Mouse (Mus musculus) heart, embryonic 10.5 days (tissue): ENCODE data around the gene Erp44. TPM values are rescaled to one million over a fixed set of nuclear protein-coding genes. Genes with fewer than 3 reads are reported as not detected.

Source experiments
- DNase-seq: peaks from one replicate; pipeline ENCODE4 v3.0.0-alpha.2; 2017; ENCODE audit warnings: low spot score
- H3K27ac ChIP-seq: fragments of 300-500 bp; sonication (generic); 2 replicates; pipeline ENCODE4 v1.5.1; 2016; ENCODE audit warnings: mild to moderate bottlenecking
- H3K27me3 ChIP-seq: fragments of 300-500 bp; sonication (generic); 2 replicates; pipeline ENCODE4 v1.6.1; 2016; ENCODE audit warnings: mild to moderate bottlenecking; ENCODE audit not compliant: poor library complexity, insufficient read depth, severe bottlenecking
- H3K36me3 ChIP-seq: fragments of 300-500 bp; sonication (generic); 2 replicates; pipeline ENCODE4 v1.6.1; 2016; ENCODE audit warnings: mild to moderate bottlenecking, moderate library complexity
- H3K4me1 ChIP-seq: fragments of 300-500 bp; sonication (generic); 2 replicates; pipeline ENCODE4 v1.6.1; 2016; ENCODE audit warnings: mild to moderate bottlenecking
- H3K4me3 ChIP-seq: fragments of 300-500 bp; sonication (generic); 2 replicates; pipeline ENCODE4 v1.5.1; 2016; ENCODE audit warnings: mild to moderate bottlenecking, moderate library complexity
- H3K9me3 ChIP-seq: fragments of 300-500 bp; sonication (generic); 2 replicates; pipeline ENCODE4 v1.6.1; 2016; ENCODE audit warnings: mild to moderate bottlenecking, moderate library complexity
- WGBS: fragments of 180-500 bp; shearing (Covaris S2); methylation state at CpG from one replicate; pipeline ENCODE4 v1.1.7; 2016; 5-methylcytosine and 5-hydroxymethylcytosine counted together
- polyA plus RNA-seq: library from polyadenylated mRNA; unstranded; fragments of >200 nt; fragmentation: Nextera tagmentation; extraction: Ambion mirVana; gene quantifications from 2 replicates; pipeline ENCODE4 v1.2.1, GENCODE M21; 2016

The Erp44 gene
- polyA plus RNA-seq, 1 experiment from 2014 or later, result 69.8 TPM

DNA sequence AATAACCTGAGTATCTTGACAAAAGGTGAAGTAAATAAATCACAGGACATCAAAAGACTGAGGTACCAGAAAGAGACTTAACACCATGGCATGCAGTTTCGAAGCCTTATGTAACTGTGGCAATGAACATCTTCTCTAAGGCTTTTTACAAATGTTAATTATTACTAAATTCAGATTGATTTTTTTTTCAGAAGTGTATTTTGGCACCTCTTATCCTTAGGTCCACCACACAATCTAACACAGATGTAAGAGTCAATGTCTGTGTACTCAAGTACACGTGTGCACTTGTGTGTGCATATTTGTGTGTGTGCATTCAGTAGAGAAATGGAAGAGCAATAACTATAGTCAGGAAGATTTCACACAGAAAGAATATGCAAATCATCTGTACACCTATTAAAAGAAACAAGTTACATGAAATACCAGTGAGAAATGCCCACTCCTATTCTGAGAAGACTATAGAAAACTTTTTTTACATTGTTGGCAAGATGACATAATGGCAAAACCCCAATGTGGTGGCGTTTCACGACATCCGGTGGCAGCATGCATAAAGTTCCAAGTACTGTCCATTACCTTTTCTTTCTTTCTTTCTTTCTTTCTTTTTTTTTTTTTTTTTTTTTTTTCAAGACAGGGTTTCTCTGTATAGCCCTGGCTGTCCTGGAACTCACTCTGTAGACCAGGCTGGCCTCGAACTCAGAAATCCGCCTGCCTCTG lies 6.1 kb downstream of the Erp44 start:
- WGBS, result 94% methylated on average over 7 of the region's 7 CpGs
- H3K36me3 ChIP-seq, result no peaks in the 10 kb centered on the region

DNA sequence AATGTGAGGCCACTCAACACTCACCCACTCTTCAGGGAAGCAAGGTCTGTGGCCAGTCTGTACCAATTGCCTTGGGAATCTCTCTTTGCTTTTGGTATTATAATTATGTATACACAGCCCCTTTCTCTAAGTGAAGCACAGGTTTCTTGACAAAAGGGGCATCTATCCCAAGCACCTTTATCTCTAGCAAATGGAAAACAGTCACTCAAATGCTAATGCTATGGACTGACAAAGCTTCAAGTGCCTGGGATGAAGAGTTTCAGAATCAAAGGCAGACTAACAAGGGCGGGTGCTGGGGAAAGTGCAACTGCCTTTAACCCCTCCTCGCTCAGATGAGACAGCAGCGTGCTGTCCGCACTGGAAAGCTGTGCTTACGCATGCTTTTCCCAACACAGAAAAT lies 7.5 kb downstream of the Erp44 start:
- Histone ChIP-seq H3K36me3 (no peaks in the 10 kb centered on the region), H3K27ac (no peak overlapping the region), H3K9me3 (no peaks in the 10 kb centered on the region), H3K4me3 (no peak overlapping the region), H3K4me1 (peaks cover 10% of the 10 kb centered on the region; the same call in 1 of the 2 replicates), H3K27me3 (no peaks in the 10 kb centered on the region)
- DNase-seq, result no peak
- 40% methylated on average over 5 of the region's 5 CpGs for WGBS

More for the DNA sequence above, 6.1 kb downstream of the Erp44 start:
- Histone ChIP-seq H3K4me1 (peaks cover 10% of the 10 kb centered on the region), H3K27me3 (no peaks in the 10 kb centered on the region), H3K27ac (no peak overlapping the region), H3K9me3 (no peaks in the 10 kb centered on the region), H3K4me3 (no peak overlapping the region)
- no peak for DNase-seq

DNA sequence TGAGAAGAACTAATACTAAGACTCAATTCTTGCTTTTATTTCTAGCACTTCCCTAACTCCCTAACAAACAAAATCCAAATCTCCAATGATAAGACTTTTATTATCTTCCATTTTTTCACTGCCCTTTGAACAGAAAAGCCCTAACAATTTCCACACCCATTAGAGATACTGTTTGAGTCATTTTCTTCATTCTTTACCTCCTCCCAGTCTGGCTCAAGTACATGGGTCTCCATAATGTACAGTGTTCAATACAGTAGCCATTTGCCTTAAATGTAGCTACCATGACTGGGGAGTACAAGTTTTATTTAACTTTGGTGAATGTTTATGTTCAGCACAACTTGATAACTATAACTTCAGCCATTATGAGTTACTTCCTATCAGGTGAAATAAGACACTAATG lies 8.8 kb downstream of the Erp44 start:
- H3K4me1 ChIP-seq, result peaks cover 12% of the 10 kb centered on the region
- no peak overlapping the region for H3K4me3 ChIP-seq
- no peaks in the 10 kb centered on the region for H3K36me3 ChIP-seq
- no peak overlapping the region for H3K27ac ChIP-seq
- no peaks in the 10 kb centered on the region for H3K27me3 ChIP-seq
- no peaks in the 10 kb centered on the region for H3K9me3 ChIP-seq
- DNase-seq, result no peak

DNA sequence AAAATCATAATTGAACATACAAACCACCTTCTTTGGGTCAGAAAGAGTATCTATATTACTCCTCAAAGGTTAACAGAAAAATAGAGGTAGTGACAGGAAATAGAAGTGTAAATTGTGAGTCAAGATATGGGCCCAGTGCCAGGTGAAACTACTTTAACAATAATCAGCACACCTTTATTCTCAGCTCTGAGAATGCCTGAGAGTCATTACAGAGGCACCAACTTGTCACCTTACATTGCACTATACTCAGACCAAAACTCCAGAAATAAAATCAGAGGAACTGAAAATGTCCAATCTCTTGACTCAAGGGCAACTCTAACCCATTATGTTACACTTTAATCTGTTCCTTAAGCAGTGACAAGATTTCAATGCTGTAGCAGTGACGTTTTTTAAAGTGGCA lies 11.2 kb downstream of the Erp44 start:
- H3K27ac ChIP-seq, result no peak overlapping the region
- no peaks in the 10 kb centered on the region for H3K9me3 ChIP-seq
- no peaks in the 10 kb centered on the region for H3K27me3 ChIP-seq
- no peak overlapping the region for H3K4me3 ChIP-seq
- 86% methylated on average over 1 of the region's 1 CpGs for WGBS
- no peak for DNase-seq
- peaks cover 20% of the 10 kb centered on the region for H3K4me1 ChIP-seq
- H3K36me3 ChIP-seq, result no peaks in the 10 kb centered on the region

DNA sequence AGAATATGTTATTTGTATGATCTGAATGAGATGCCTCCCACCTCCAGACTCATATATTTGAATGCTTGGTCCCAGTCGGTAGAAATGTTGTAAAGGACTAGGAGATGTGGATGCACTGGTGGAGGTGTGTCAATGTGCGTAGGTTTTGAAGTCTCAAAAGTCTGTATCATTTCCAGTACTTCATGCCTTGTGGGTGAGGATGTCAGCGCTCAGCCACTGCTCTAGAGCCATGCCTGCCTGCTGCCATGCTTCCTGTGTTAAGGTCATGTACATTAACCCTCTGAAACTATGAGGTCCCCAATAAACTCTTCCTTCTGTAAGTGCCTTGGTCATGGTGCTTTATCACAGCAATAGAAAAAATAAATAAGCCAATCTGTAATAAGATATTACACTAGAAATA lies 11.7 kb downstream of the Erp44 start:
- no peak for DNase-seq
- no peak overlapping the region for H3K4me3 ChIP-seq
- no peaks in the 10 kb centered on the region for H3K36me3 ChIP-seq
- H3K9me3 ChIP-seq, result no peaks in the 10 kb centered on the region
- no peak overlapping the region for H3K27ac ChIP-seq
- peaks cover 19% of the 10 kb centered on the region for H3K4me1 ChIP-seq
- no peaks in the 10 kb centered on the region for H3K27me3 ChIP-seq
- WGBS, result 86% methylated on average over 3 of the region's 3 CpGs

DNA sequence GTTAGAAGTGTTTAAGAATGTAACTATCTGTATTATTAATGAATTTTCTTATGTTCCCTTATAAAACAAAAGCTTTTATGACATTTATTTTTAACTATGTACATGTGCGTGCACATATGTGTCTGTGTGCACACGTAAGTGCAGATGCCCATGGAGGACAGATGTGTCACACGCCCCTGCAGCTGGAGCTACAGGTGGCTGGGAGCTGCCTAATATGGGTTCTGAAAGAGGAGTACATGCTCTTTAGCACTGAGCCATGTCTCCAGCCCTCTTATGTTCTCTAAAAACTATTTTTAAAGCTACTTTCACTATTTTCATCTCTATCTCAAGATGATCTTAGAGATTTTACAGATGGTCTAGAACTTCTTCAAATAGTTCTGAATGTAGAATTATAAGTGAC lies 21.3 kb downstream of the Erp44 start:
- Histone ChIP-seq H3K4me3 (no peak overlapping the region), H3K27ac (no peak overlapping the region), H3K9me3 (no peaks in the 10 kb centered on the region), H3K27me3 (no peaks in the 10 kb centered on the region), H3K4me1 (no peaks in the 10 kb centered on the region), H3K36me3 (peaks cover 6% of the 10 kb centered on the region; the same call in 1 of the 2 replicates)
- no peak for DNase-seq
- WGBS, result 96% methylated on average over 3 of the region's 3 CpGs

DNA sequence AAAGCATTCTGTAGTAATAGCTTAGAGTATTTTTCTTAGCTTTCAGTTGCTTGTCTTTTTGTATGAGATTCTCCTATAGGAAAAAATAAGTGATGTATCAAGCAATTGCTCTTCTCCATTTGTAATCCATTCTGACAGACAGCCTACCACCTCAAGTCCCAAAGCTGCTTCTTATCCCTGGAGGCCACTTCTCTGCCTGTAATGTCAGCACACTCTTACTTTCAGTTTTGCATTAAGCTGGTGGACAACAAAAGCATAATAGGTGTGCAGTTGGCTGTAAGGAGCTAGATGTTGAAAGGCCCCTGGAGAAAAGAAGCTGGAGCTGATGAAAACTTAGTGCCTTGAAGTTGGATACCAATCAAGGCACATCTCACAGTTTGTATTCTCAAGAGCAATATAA lies 26.1 kb downstream of the Erp44 start:
- no peak for DNase-seq
- Histone ChIP-seq H3K4me3 (no peak overlapping the region), H3K27ac (no peak overlapping the region), H3K9me3 (no peaks in the 10 kb centered on the region), H3K36me3 (no peaks in the 10 kb centered on the region), H3K4me1 (no peaks in the 10 kb centered on the region), H3K27me3 (no peaks in the 10 kb centered on the region)

DNA sequence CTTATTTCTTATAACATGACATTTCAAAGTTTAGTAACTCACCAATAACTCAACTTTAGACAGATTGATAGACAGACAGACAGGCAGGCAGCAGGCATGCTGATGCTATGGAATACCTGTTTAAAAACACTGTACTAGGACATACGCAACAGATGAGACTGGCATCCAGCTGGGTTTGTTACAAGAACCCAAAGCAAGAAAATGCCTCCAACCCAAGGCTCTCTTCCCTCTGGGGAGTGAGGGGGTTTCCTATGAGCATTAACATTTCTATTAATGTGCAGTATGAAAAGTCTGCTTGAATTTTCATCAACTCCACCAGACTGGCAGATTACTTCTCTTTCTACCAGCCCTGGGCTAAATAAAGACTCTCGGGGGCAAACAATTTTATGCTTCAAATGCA lies 35.1 kb downstream of the Erp44 start:
- Histone ChIP-seq H3K27me3 (no peaks in the 10 kb centered on the region), H3K4me3 (no peak overlapping the region), H3K4me1 (no peaks in the 10 kb centered on the region), H3K9me3 (no peaks in the 10 kb centered on the region), H3K27ac (no peak overlapping the region), H3K36me3 (no peaks in the 10 kb centered on the region)
- DNase-seq, result no peak
- WGBS, result 91% methylated on average over 2 of the region's 2 CpGs

DNA sequence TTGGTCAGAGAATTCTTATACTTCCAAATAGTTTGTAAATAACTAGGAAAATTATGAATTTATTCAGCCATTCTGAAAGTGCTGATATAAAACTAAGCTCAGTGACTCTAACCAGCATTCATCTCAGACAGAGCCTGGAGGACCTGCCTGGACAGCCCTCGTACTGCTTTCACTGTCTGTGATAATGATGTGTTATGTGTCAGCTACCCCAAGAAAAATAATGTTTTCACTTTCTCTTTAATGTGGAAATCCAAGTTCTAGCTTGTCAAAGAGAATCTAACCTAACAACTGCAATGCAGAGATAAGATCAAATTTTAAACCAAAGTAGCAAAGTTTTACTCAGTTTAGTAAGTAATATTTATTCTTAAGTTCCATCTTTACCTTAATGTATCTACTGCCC lies 35.6 kb downstream of the Erp44 start:
- Histone ChIP-seq H3K4me3 (no peak overlapping the region), H3K27me3 (no peaks in the 10 kb centered on the region), H3K27ac (no peak overlapping the region), H3K36me3 (no peaks in the 10 kb centered on the region), H3K4me1 (no peaks in the 10 kb centered on the region), H3K9me3 (no peaks in the 10 kb centered on the region)
- DNase-seq, result no peak
- WGBS, result 55% methylated on average over 1 of the region's 1 CpGs

DNA sequence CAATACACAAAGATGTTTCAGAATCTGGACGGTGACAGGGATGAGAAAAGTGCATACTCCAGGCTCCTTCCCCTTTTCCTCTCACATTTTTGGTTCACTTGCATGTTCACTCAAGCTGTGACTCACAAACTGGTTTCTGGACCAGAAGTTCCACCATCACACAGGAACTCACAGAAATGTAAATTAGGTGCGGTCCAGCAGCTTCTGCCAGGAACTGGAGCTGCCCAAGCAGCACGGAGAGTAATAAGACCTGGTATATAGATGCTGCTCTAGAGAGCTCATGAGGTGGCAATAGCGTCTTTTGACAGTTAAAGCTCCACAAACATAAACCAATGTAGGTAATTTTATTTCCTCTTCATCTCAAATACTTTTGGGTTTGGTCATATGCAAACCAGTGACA lies 36.9 kb downstream of the Erp44 start:
- no peak overlapping the region for H3K4me3 ChIP-seq
- no peaks in the 10 kb centered on the region for H3K36me3 ChIP-seq
- no peaks in the 10 kb centered on the region for H3K4me1 ChIP-seq
- 90% methylated on average over 4 of the region's 4 CpGs for WGBS
- H3K27ac ChIP-seq, result no peak overlapping the region
- H3K9me3 ChIP-seq, result no peaks in the 10 kb centered on the region
- no peaks in the 10 kb centered on the region for H3K27me3 ChIP-seq
- no peak for DNase-seq

DNA sequence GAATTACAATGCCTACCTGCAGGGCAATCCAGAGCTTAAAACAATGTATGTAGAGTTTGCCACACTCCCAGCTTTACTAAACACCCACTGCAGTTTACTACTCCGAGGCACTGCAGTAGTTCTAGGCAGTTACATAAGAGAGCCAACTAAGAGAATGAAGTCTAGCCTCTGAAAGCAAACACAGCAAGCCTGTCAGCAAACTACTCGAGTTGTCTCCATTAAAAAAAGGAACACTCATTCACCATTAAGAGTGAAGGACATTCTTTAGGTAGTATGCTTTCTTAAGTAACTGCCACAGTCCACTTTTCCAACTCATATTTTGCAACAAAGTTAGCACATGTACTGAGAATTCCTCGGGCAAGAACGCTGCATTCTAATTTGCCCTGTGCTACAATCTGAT lies 40.3 kb downstream of the Erp44 start:
- DNase-seq, result no peak
- no peaks in the 10 kb centered on the region for H3K9me3 ChIP-seq
- H3K27me3 ChIP-seq, result no peaks in the 10 kb centered on the region
- 86% methylated on average over 4 of the region's 4 CpGs for WGBS
- H3K36me3 ChIP-seq, result peaks cover 15% of the 10 kb centered on the region; the same call in 1 of the 2 replicates
- H3K4me3 ChIP-seq, result no peak overlapping the region
- H3K4me1 ChIP-seq, result no peaks in the 10 kb centered on the region
- no peak overlapping the region for H3K27ac ChIP-seq

DNA sequence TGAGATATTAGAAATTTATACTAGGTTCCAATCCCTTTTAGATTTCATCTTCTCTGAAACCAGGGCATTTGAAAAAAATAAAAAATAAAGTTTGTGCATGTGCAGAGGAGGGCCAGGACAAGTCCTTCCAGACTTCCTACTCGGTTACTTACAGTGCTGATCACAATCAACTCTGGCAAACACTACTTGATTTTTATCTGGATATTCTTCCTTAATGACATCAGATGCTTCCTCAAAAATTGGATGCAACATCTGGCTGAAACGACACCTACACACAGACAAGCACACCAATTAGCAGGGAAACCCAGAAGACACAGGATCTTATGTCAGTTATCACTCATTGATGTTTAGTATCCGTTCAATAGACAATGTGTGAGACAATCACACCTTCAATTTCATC lies 42.6 kb downstream of the Erp44 start:
- 86% methylated on average over 3 of the region's 3 CpGs for WGBS
- no peaks in the 10 kb centered on the region for H3K9me3 ChIP-seq
- peaks cover 17% of the 10 kb centered on the region; the same call in 1 of the 2 replicates for H3K36me3 ChIP-seq
- no peak for DNase-seq
- no peak overlapping the region for H3K27ac ChIP-seq
- no peak overlapping the region for H3K4me3 ChIP-seq
- H3K27me3 ChIP-seq, result no peaks in the 10 kb centered on the region
- H3K4me1 ChIP-seq, result no peaks in the 10 kb centered on the region

DNA sequence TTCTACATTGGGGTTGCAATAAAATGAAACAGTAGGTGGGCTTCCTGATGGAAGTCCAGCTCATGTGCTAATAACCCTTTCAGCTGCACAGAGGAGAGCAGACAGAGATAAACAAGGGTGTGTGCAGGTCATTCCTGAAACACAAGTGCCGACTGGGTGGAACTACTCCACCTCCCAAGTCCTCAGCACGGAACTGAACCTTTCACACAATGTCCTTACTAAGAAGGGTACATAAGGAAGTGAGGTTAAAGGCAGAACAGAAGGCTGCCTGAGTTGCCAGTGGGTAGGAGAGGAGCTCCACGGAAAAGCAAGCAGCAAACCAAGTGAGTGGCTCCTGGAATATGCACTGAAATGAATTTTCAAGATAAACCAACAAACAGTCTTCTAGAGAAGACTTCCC lies 52.6 kb downstream of the Erp44 start:
- no peak for DNase-seq
- H3K4me1 ChIP-seq, result no peaks in the 10 kb centered on the region
- 46% methylated on average over 3 of the region's 3 CpGs for WGBS
- no peaks in the 10 kb centered on the region for H3K36me3 ChIP-seq
- no peak overlapping the region for H3K4me3 ChIP-seq
- no peak overlapping the region for H3K27ac ChIP-seq
- H3K9me3 ChIP-seq, result no peaks in the 10 kb centered on the region
- no peaks in the 10 kb centered on the region for H3K27me3 ChIP-seq

DNA sequence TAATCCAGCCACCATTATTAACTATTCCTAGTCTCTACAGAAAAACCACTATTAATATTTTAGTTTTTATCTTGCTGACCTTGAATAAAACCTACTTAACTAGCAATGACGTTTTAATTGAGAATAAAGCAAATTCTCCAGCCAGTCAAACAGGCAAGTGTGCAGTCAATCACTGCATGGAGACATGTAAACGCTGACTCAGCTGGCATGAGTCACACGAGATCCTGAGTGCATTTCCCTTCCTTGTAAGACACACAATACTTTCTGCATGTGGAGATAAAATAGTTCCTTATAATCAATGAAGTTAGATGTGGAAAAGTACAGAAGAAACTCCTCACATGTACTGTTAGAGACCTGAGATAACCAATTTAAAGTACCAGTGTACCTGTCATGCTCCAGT lies 53.8 kb downstream of the Erp44 start:
- Histone ChIP-seq H3K9me3 (no peaks in the 10 kb centered on the region), H3K27ac (no peak overlapping the region), H3K27me3 (no peaks in the 10 kb centered on the region), H3K4me3 (no peak overlapping the region), H3K4me1 (no peaks in the 10 kb centered on the region; the same call in 1 of the 2 replicates), H3K36me3 (no peaks in the 10 kb centered on the region)
- WGBS, result 52% methylated on average over 3 of the region's 3 CpGs
- DNase-seq, result no peak
